Mouse (Mus musculus): ENCODE measurements around the gene Grrp1. TPM values are rescaled to one million over a fixed set of nuclear protein-coding genes. Genes with fewer than 3 reads are reported as not detected.
"Not testable (repeated sequence)": the region's sequence is repeated elsewhere in the genome, so short reads cannot be mapped to it uniquely, and the experiment has no call there.

The Grrp1 gene
- 10 to 100 TPM; 13.5 to 15.2 TPM for total RNA-seq (2021)

GRCm38 (mm10) chr4:134253722-134254324 is at the start of gene Grrp1:
TSS of gene Grrp1 (minus strand) at chr4:134254106.
- intact Hi-C loops (cut with DNase I) = no loop called here
- DNase-seq = peak in 1 of 2 experiments; percentile 56

- no peak for DNase-seq
- intact Hi-C loops (cut with DNase I) = no loop called here
These were observed 48.2 kb upstream of the Grrp1 start for GRCm38 (mm10) chr4:134302084-134302483.

GRCm38 (mm10) chr4:134300316-134300715 is 46.4 kb upstream of the Grrp1 start:
- intact Hi-C loops (cut with DNase I) = loop anchor here (2.0 kb wide), 1 partner anchor 14 kb away; the partner anchor contains the start of gene Trim63
- peak; percentile 81 to 87 for DNase-seq

- peak; percentile 67 to 73 for DNase-seq
- intact Hi-C loops (cut with DNase I) = no loop called here
These were observed 45.5 kb upstream of the Grrp1 start for GRCm38 (mm10) chr4:134299498-134299810.

- intact Hi-C loops (cut with DNase I) = no loop called here
- DNase-seq = peak in 1 of 2 experiments; percentile 27
These were observed 45.0 kb upstream of the Grrp1 start for GRCm38 (mm10) chr4:134298626-134299497.

GRCm38 (mm10) chr4:134297369-134297768 is 43.5 kb upstream of the Grrp1 start:
- intact Hi-C loops (cut with DNase I) = no loop called here
- no peak for DNase-seq

- DNase-seq = no peak
- intact Hi-C loops (cut with DNase I) = no loop called here
These were observed 42.6 kb upstream of the Grrp1 start for GRCm38 (mm10) chr4:134296523-134296922.

- intact Hi-C loops (cut with DNase I) = not testable (repeated sequence)
These were observed 42.2 kb upstream of the Grrp1 start for GRCm38 (mm10) chr4:134296096-134296495.

GRCm38 (mm10) chr4:134293692-134294163 is 39.8 kb upstream of the Grrp1 start:
- peak; percentile 74 to 78 for DNase-seq
- intact Hi-C loops (cut with DNase I) = loop anchor here (1.0 to 5.0 kb wide), 2 partner anchors 63 to 256 kb away; no protein-coding TSS in a partner anchor

More at GRCm38 (mm10) chr4:134296096-134296495, 42.2 kb upstream of the Grrp1 start:
- DNase-seq = not testable (repeated sequence)

- intact Hi-C loops (cut with DNase I) = loop anchor here (1.0 to 5.0 kb wide), 2 partner anchors 63 to 256 kb away; no protein-coding TSS in a partner anchor
- peak in 1 of 2 experiments; percentile 30 for DNase-seq
These were observed 39.3 kb upstream of the Grrp1 start for GRCm38 (mm10) chr4:134293061-134293691.

- intact Hi-C loops (cut with DNase I) = loop anchor here (1.0 to 5.0 kb wide), 2 partner anchors 105 to 255 kb away; partner anchors contain the start of gene Cep85
- DNase-seq = peak; percentile 81 to 90
These were observed 38.2 kb upstream of the Grrp1 start for GRCm38 (mm10) chr4:134292067-134292466.

GRCm38 (mm10) chr4:134288397-134289256 is 34.7 kb upstream of the Grrp1 start:
- intact Hi-C loops (cut with DNase I) = no loop called here

GRCm38 (mm10) chr4:134287575-134288025 is 33.7 kb upstream of the Grrp1 start, which contains the start of gene Pdik1l:
TSS of gene Pdik1l (minus strand) at chr4:134287895.
- peak; percentile 83 to 84 for DNase-seq
- intact Hi-C loops (cut with DNase I) = loop anchor here (2.0 kb wide), 2 partner anchors 19 to 39 kb away; no protein-coding TSS in a partner anchor

More at GRCm38 (mm10) chr4:134288397-134289256, 34.7 kb upstream of the Grrp1 start:
- DNase-seq = no peak

GRCm38 (mm10) chr4:134287168-134287564 is 33.3 kb upstream of the Grrp1 start:
- peak; percentile 97 to 98 for DNase-seq
- intact Hi-C loops (cut with DNase I) = loop anchor here (2.0 kb wide), 2 partner anchors 18 to 38 kb away; no protein-coding TSS in a partner anchor

GRCm38 (mm10) chr4:134286226-134287167 is 32.6 kb upstream of the Grrp1 start:
- no peak for DNase-seq
- intact Hi-C loops (cut with DNase I) = loop anchor here (2.0 kb wide), 2 partner anchors 18 to 38 kb away; no protein-coding TSS in a partner anchor

- intact Hi-C loops (cut with DNase I) = loop anchor here (5.0 kb wide), 1 partner anchor 198 kb away; no protein-coding TSS in a partner anchor
These were observed 31.0 kb upstream of the Grrp1 start for GRCm38 (mm10) chr4:134284942-134285341.

GRCm38 (mm10) chr4:134273417-134274345 is 19.8 kb upstream of the Grrp1 start:
- intact Hi-C loops (cut with DNase I) = loop anchor here (5.0 kb wide), 1 partner anchor 84 kb away; no protein-coding TSS in a partner anchor

More at GRCm38 (mm10) chr4:134284942-134285341, 31.0 kb upstream of the Grrp1 start:
- DNase-seq = no peak

More at GRCm38 (mm10) chr4:134273417-134274345, 19.8 kb upstream of the Grrp1 start:
- DNase-seq = peak in 1 of 2 experiments; percentile 29
